Mouse (Mus musculus) liver, embryonic 14.5 days (tissue): ENCODE data around the gene Uvrag. TPM values are rescaled to one million over a fixed set of nuclear protein-coding genes. Genes with fewer than 3 reads are reported as not detected.
A peak's percentile ranks its signal among the peaks of the same experiment; 100 is the strongest.

Experiments
- ATAC-seq: fragments of 200-750 bp; cut with Nextera tagmentation; 2 replicates; pipeline ENCODE4 v1.8.0; 2017; ENCODE audit warnings: moderate number of reproducible peaks, mild to moderate bottlenecking, moderate library complexity; ENCODE audit not compliant: insufficient read depth
- DNase-seq, 3 experiments: peaks; one replicate each; pipeline ENCODE4 v3.0.0-alpha.2; 2012 to 2013; ENCODE audit warnings: low read depth in 3 of 3, low spot score in 3 of 3
- H3K27ac ChIP-seq: fragments of 300-500 bp; sonication (generic); 2 replicates; pipeline ENCODE4 v1.5.1; 2014; ENCODE audit warnings: moderate library complexity, mild to moderate bottlenecking, control low read depth, inconsistent platforms
- H3K27me3 ChIP-seq: fragments of 300-500 bp; sonication (generic); 2 replicates; pipeline ENCODE4 v1.6.1; 2014; ENCODE audit warnings: mild to moderate bottlenecking, low read length, moderate library complexity; ENCODE audit not compliant: control insufficient read depth, insufficient read depth
- H3K36me3 ChIP-seq: fragments of 300-500 bp; sonication (generic); replicated peaks from 2 replicates; pipeline ENCODE4 v1.6.1; 2014; ENCODE audit warnings: low read depth; ENCODE audit not compliant: control insufficient read depth, insufficient read depth
- H3K4me1 ChIP-seq, 2 experiments: fragments of 200-500 bp in 1 of 2; fragments of 300-500 bp in 1 of 2; sonication (generic) in 1 of 2; replicated peaks; 2 replicates each; pipeline ENCODE4 v1.6.1; 2012 to 2014; ENCODE audit warnings: antibody characterized with exemption in 1 of 2, inconsistent platforms in 1 of 2, low read length in 1 of 2; ENCODE audit not compliant: control insufficient read depth in 2 of 2, insufficient read depth in 2 of 2
- H3K4me2 ChIP-seq: fragments of 300-500 bp; sonication (generic); 2 replicates; pipeline ENCODE4 v1.6.1; 2014; ENCODE audit warnings: low read depth, mild to moderate bottlenecking, control low read depth, moderate library complexity
- H3K4me3 ChIP-seq, 2 experiments: fragments of 200-500 bp in 1 of 2; fragments of 300-500 bp in 1 of 2; sonication (generic) in 1 of 2; 2 replicates each; pipeline ENCODE4 v1.5.1; 2012 to 2014; ENCODE audit warnings: low read depth in 2 of 2, low read length in 2 of 2, mild to moderate bottlenecking in 2 of 2, control low read depth in 1 of 2, inconsistent platforms in 1 of 2, moderate library complexity in 1 of 2; ENCODE audit not compliant: insufficient read depth in 1 of 2
- H3K9ac ChIP-seq: fragments of 300-500 bp; sonication (generic); replicated peaks from 2 replicates; pipeline ENCODE4 v1.6.1; 2014; ENCODE audit warnings: mild to moderate bottlenecking, control low read depth, moderate library complexity
- H3K9me3 ChIP-seq: fragments of 300-500 bp; sonication (generic); 2 replicates; pipeline ENCODE4 v1.6.1; 2016; ENCODE audit warnings: low read length, mixed read lengths; ENCODE audit not compliant: control insufficient read depth
- CTCF ChIP-seq: IDR thresholded peaks from 2 replicates; pipeline ENCODE4 v1.5.1; 2016; ENCODE audit warnings: antibody characterized with exemption, low read depth, control low read depth
- EP300 ChIP-seq: IDR thresholded peaks from 2 replicates; pipeline ENCODE4 v1.6.1; 2016; ENCODE audit warnings: antibody characterized with exemption, low read depth
- WGBS: fragments of 180-500 bp; shearing (Covaris S2); extraction: QIAGEN DNeasy Blood & Tissue Kit; methylation state at CpG from one replicate; pipeline ENCODE4 v1.1.7; 2014; ENCODE audit not compliant: insufficient replicate concordance; 5-methylcytosine and 5-hydroxymethylcytosine counted together
- polyA plus RNA-seq, 2 experiments: library from polyadenylated mRNA; depleted of rRNA in 1 of 2; stranded (reverse) in 1 of 2; unstranded in 1 of 2; fragments of >200 nt; fragmentation: Nextera tagmentation in 1 of 2; extraction: Ambion mirVana in 1 of 2; gene quantifications; 2 replicates each; pipeline versions ENCODE4 v1.2.1 to v1.2.3; 2012 to 2014

The Uvrag gene
- polyA plus RNA-seq, 2 experiments: 3.9 to 5.7 TPM

DNA sequence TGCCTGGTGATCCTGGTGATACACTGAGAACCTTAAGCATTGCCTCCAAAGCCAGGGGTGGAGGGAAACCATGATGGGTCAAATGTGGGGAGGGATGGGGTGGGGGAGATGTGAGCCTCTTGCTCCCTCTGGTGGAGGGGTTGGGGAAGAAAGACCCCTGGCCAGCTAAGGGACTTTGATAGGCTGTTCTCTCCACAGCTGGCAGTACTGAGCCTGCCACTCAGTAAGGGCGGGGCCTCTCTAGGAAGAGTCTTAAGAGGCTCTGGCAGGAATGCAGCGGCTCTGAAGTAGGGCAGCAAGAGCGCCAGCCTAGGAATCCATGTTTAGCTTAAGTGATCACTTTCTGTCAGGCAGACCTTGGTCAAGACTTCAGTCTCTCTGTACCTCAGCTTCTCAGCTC lies 299.1 kb downstream of the Uvrag start:
- TF ChIP-seq CTCF (no peak), EP300 (no peak)
- Histone ChIP-seq H3K9me3 (no peaks in the 10 kb centered on the region), H3K36me3 (no peaks in the 10 kb centered on the region), H3K9ac (no peak overlapping the region), H3K4me3 (no peak overlapping the region), H3K4me1 (no peaks in the 10 kb centered on the region), H3K27ac (no peak overlapping the region), H3K4me2 (no peak overlapping the region), H3K27me3 (peaks cover 46% of the 10 kb centered on the region)
- WGBS: 31% methylated on average over 3 of the region's 3 CpGs
- DNase-seq: no peak
- ATAC-seq: no peak

DNA sequence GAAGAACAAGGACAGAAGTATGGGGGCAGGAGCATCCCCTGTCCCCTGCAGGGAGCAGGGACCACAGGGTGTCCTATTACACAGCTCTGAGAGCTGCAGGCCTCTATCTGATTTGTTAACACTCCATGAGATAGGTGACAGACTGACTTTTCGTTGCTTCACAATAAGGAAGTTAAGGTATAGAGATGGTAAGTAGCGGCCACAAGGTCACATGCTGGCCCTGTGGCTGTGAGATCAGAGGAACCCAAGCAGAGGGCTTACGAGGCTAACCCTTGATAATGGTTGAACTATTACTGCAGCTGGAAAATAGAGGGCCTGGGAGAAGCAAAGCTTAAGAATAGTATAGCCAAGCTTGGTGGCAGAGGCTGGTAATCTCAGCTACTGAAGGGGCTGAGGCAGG lies 300.2 kb downstream of the Uvrag start:
- no peak overlapping the region for H3K9ac ChIP-seq

GRCm38 (mm10) chr7:98839312-98839711 lies 301.6 kb downstream of the Uvrag start:
- Histone ChIP-seq H3K9ac (no peak overlapping the region), H3K4me3 (peak overlapping the region; percentile 36 to 38; a peak in 2 of 4 replicates), H3K9me3 (no peaks in the 10 kb centered on the region), H3K27me3 (peaks cover 71% of the 10 kb centered on the region), H3K36me3 (no peaks in the 10 kb centered on the region), H3K27ac (no peak overlapping the region), H3K4me1 (no peaks in the 10 kb centered on the region), H3K4me2 (peak overlapping the region; percentile 51)
- no peak for DNase-seq
- no peak for TF ChIP-seq EP300
- TF ChIP-seq CTCF: no peak
- 4% methylated on average over 12 of the region's 12 CpGs for WGBS
- no peak for ATAC-seq

More for the DNA sequence above, 300.2 kb downstream of the Uvrag start:
- Histone ChIP-seq H3K36me3 (no peaks in the 10 kb centered on the region), H3K9me3 (no peaks in the 10 kb centered on the region), H3K4me2 (no peak overlapping the region), H3K4me1 (no peaks in the 10 kb centered on the region), H3K27me3 (peaks cover 56% of the 10 kb centered on the region), H3K4me3 (no peak overlapping the region), H3K27ac (no peak overlapping the region)
- TF ChIP-seq EP300: no peak
- TF ChIP-seq CTCF: no peak
- DNase-seq (no peak), ATAC-seq (no peak)
- WGBS: 21% methylated on average over 3 of the region's 3 CpGs

- peak overlapping the region; percentile 36 to 38 for H3K4me3 ChIP-seq
- peak overlapping the region; percentile 51 for H3K4me2 ChIP-seq
- H3K27me3 ChIP-seq: peaks cover 77% of the 10 kb centered on the region
- no peak overlapping the region for H3K9ac ChIP-seq
- no peak for DNase-seq
- H3K27ac ChIP-seq: no peak overlapping the region
- no peak for ATAC-seq
- H3K36me3 ChIP-seq: no peaks in the 10 kb centered on the region
- no peaks in the 10 kb centered on the region for H3K9me3 ChIP-seq
- WGBS: under 1% methylated on average over 47 of the region's 48 CpGs
- TF ChIP-seq EP300 (no peak), CTCF (no peak)
- no peaks in the 10 kb centered on the region for H3K4me1 ChIP-seq
Measured at GRCm38 (mm10) chr7:98838729-98839141, 302.2 kb downstream of the Uvrag start.

DNA sequence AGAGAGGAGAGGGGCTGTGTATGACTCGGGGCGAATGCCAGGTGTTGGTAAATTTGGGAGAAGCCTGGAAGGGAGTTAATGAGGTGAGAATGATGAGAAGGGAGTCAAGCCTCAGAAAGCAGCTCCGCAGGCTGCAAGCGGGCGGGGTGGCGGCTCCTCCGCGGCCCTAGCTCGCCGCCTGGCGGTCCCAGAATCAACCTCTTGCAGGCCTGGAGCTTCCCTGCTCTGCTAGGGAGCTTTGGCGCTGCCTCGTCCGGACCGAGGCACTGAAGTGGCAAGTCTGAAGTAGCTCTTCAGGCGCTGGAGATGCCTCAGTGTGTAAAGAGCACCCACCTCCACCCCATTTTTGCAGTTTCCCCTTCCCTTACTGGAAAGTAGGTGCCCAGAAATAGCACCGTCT lies 303.0 kb downstream of the Uvrag start:
- Histone ChIP-seq H3K27ac (no peak overlapping the region), H3K4me3 (no peak overlapping the region), H3K27me3 (peaks cover 85% of the 10 kb centered on the region), H3K4me2 (no peak overlapping the region), H3K9ac (no peak overlapping the region), H3K36me3 (no peaks in the 10 kb centered on the region), H3K4me1 (no peaks in the 10 kb centered on the region), H3K9me3 (no peaks in the 10 kb centered on the region)
- 2% methylated on average over 17 of the region's 17 CpGs for WGBS
- ATAC-seq (peak; percentile 45; the same call in 1 of the 2 replicates), DNase-seq (no peak)
- TF ChIP-seq EP300 (no peak), CTCF (peak; percentile 71)
